Mouse (Mus musculus) neural tube, embryonic 11.5 days (tissue): ENCODE results near the gene Tymp. TPM values are rescaled to one million over a fixed set of nuclear protein-coding genes. Genes with fewer than 3 reads are reported as not detected.

Experiments
- ATAC-seq: fragments of 200-750 bp; cut with Nextera tagmentation; 2 replicates; pipeline ENCODE4 v1.8.0; 2017; ENCODE audit warnings: moderate number of reproducible peaks, mild to moderate bottlenecking, moderate TSS enrichment, moderate library complexity; ENCODE audit not compliant: insufficient read depth, low FRiP score, low TSS enrichment
- DNase-seq: peaks from one replicate; pipeline ENCODE4 v3.0.0-alpha.2; 2015; ENCODE audit warnings: low spot score
- H3K27ac ChIP-seq: fragments of 300-500 bp; sonication (generic); 2 replicates; pipeline ENCODE4 v1.5.1; 2014; ENCODE audit warnings: low read depth, mild to moderate bottlenecking, low read length
- H3K27me3 ChIP-seq: fragments of 300-500 bp; sonication (generic); 2 replicates; pipeline ENCODE4 v1.6.1; 2014; ENCODE audit warnings: mild to moderate bottlenecking, low read length, mixed read lengths; ENCODE audit not compliant: control insufficient read depth, insufficient read depth
- H3K36me3 ChIP-seq: fragments of 300-500 bp; sonication (generic); 2 replicates; pipeline ENCODE4 v1.6.1; 2014; ENCODE audit warnings: mild to moderate bottlenecking, low read length, moderate library complexity, mixed read lengths; ENCODE audit not compliant: control insufficient read depth, insufficient read depth
- H3K4me1 ChIP-seq: fragments of 300-500 bp; sonication (generic); 2 replicates; pipeline ENCODE4 v1.6.1; 2014; ENCODE audit warnings: low read length, mixed read lengths; ENCODE audit not compliant: control insufficient read depth, insufficient read depth
- H3K4me2 ChIP-seq: fragments of 300-500 bp; sonication (generic); 2 replicates; pipeline ENCODE4 v1.6.1; 2014; ENCODE audit warnings: low read depth, mild to moderate bottlenecking, moderate library complexity
- H3K4me3 ChIP-seq: fragments of 300-500 bp; sonication (generic); 2 replicates; pipeline ENCODE4 v1.5.1; 2014; ENCODE audit warnings: low read depth, low read length
- H3K9ac ChIP-seq: fragments of 300-500 bp; sonication (generic); 2 replicates; pipeline ENCODE4 v1.6.1; 2014; ENCODE audit warnings: mild to moderate bottlenecking, low read length
- H3K9me3 ChIP-seq: fragments of 300-500 bp; sonication (generic); 2 replicates; pipeline ENCODE4 v1.6.1; 2016; ENCODE audit warnings: low read length; ENCODE audit not compliant: control insufficient read depth
- WGBS: fragments of 180-500 bp; shearing (Covaris S2); extraction: QIAGEN DNeasy Blood & Tissue Kit; methylation state at CpG from one replicate; pipeline ENCODE4 v1.1.7; 2014; 5-methylcytosine and 5-hydroxymethylcytosine counted together
- polyA plus RNA-seq: library from polyadenylated mRNA; unstranded; fragments of >200 nt; fragmentation: Nextera tagmentation; extraction: Ambion mirVana; gene quantifications from 2 replicates; pipeline ENCODE4 v1.2.1, GENCODE M21; 2014

Tymp gene
- polyA plus RNA-seq, 1 experiment from 2014 or later: 2.0 TPM

GRCm38 (mm10) chr15:89352795-89353194, 24.0 kb downstream of the Tymp start:
- no peaks in the 10 kb centered on the region for H3K27me3 ChIP-seq
- H3K27ac ChIP-seq: no peak overlapping the region
- DNase-seq: no peak
- peaks cover 13% of the 10 kb centered on the region for H3K4me1 ChIP-seq
- no peaks in the 10 kb centered on the region for H3K9me3 ChIP-seq
- peaks cover 12% of the 10 kb centered on the region for H3K36me3 ChIP-seq
- no peak overlapping the region for H3K9ac ChIP-seq
- WGBS: 97% methylated on average over 12 of the region's 12 CpGs
- no peak overlapping the region for H3K4me3 ChIP-seq
- ATAC-seq: no peak
- no peak overlapping the region for H3K4me2 ChIP-seq

- Histone ChIP-seq H3K4me3 (no peak overlapping the region), H3K27me3 (no peaks in the 10 kb centered on the region), H3K36me3 (peaks cover 12% of the 10 kb centered on the region), H3K4me1 (peaks cover 11% of the 10 kb centered on the region), H3K4me2 (no peak overlapping the region), H3K9me3 (no peaks in the 10 kb centered on the region), H3K27ac (no peak overlapping the region), H3K9ac (no peak overlapping the region)
- no peak for DNase-seq
- no peak for ATAC-seq
- 94% methylated on average over 14 of the region's 14 CpGs for WGBS
These were observed 24.8 kb downstream of the Tymp start for GRCm38 (mm10) chr15:89352054-89352453.

- DNase-seq (no peak), ATAC-seq (no peak)
- Histone ChIP-seq H3K4me3 (no peak overlapping the region), H3K36me3 (peaks cover 12% of the 10 kb centered on the region), H3K9me3 (no peaks in the 10 kb centered on the region), H3K27ac (no peak overlapping the region), H3K9ac (no peak overlapping the region), H3K4me2 (no peak overlapping the region), H3K4me1 (peaks cover 9% of the 10 kb centered on the region), H3K27me3 (no peaks in the 10 kb centered on the region)
- 93% methylated on average over 15 of the region's 15 CpGs for WGBS
These were observed 25.5 kb downstream of the Tymp start for GRCm38 (mm10) chr15:89351302-89351701.

GRCm38 (mm10) chr15:89350447-89350846, 26.4 kb downstream of the Tymp start:
- Histone ChIP-seq H3K27me3 (no peaks in the 10 kb centered on the region), H3K36me3 (peaks cover 12% of the 10 kb centered on the region), H3K4me2 (no peak overlapping the region), H3K27ac (no peak overlapping the region), H3K4me1 (peaks cover 9% of the 10 kb centered on the region), H3K9me3 (no peaks in the 10 kb centered on the region), H3K9ac (no peak overlapping the region), H3K4me3 (no peak overlapping the region)
- DNase-seq (no peak), ATAC-seq (no peak)
- 91% methylated on average over 5 of the region's 5 CpGs for WGBS

- H3K9me3 ChIP-seq: no peaks in the 10 kb centered on the region
- H3K4me2 ChIP-seq: no peak overlapping the region
- H3K27me3 ChIP-seq: no peaks in the 10 kb centered on the region
- H3K36me3 ChIP-seq: no peaks in the 10 kb centered on the region
- WGBS: 88% methylated on average over 3 of the region's 3 CpGs
- no peak for DNase-seq
- no peak for ATAC-seq
- no peak overlapping the region for H3K27ac ChIP-seq
- H3K4me3 ChIP-seq: no peak overlapping the region
- H3K4me1 ChIP-seq: no peaks in the 10 kb centered on the region
- H3K9ac ChIP-seq: no peak overlapping the region
These were observed 33.5 kb downstream of the Tymp start for GRCm38 (mm10) chr15:89343325-89343724.

GRCm38 (mm10) chr15:89341678-89342077, 35.2 kb downstream of the Tymp start:
- Histone ChIP-seq H3K4me3 (no peak overlapping the region), H3K27me3 (no peaks in the 10 kb centered on the region), H3K36me3 (no peaks in the 10 kb centered on the region), H3K9me3 (no peaks in the 10 kb centered on the region), H3K27ac (no peak overlapping the region), H3K4me2 (no peak overlapping the region), H3K4me1 (no peaks in the 10 kb centered on the region), H3K9ac (no peak overlapping the region)
- WGBS: 39% methylated on average over 1 of the region's 1 CpGs
- ATAC-seq (no peak), DNase-seq (no peak)

- H3K9me3 ChIP-seq: no peaks in the 10 kb centered on the region
- DNase-seq: no peak
- no peak for ATAC-seq
- no peak overlapping the region for H3K9ac ChIP-seq
- no peaks in the 10 kb centered on the region for H3K27me3 ChIP-seq
- no peaks in the 10 kb centered on the region for H3K4me1 ChIP-seq
- no peak overlapping the region for H3K4me3 ChIP-seq
- no peak overlapping the region for H3K27ac ChIP-seq
- WGBS: 78% methylated on average over 3 of the region's 3 CpGs
- no peak overlapping the region for H3K4me2 ChIP-seq
- no peaks in the 10 kb centered on the region for H3K36me3 ChIP-seq
These were observed 36.7 kb downstream of the Tymp start for GRCm38 (mm10) chr15:89340136-89340535.

- Histone ChIP-seq H3K4me1 (no peaks in the 10 kb centered on the region), H3K9me3 (no peaks in the 10 kb centered on the region), H3K27ac (no peak overlapping the region), H3K9ac (no peak overlapping the region), H3K4me3 (no peak overlapping the region), H3K36me3 (no peaks in the 10 kb centered on the region), H3K27me3 (no peaks in the 10 kb centered on the region), H3K4me2 (no peak overlapping the region)
- ATAC-seq: no peak
- no peak for DNase-seq
- 86% methylated on average over 2 of the region's 2 CpGs for WGBS
These were observed 37.1 kb downstream of the Tymp start for GRCm38 (mm10) chr15:89339696-89340095.

GRCm38 (mm10) chr15:89336422-89336821, 40.4 kb downstream of the Tymp start:
- no peak overlapping the region for H3K4me3 ChIP-seq
- 88% methylated on average over 14 of the region's 14 CpGs for WGBS
- H3K4me2 ChIP-seq: no peak overlapping the region
- H3K9ac ChIP-seq: no peak overlapping the region
- H3K4me1 ChIP-seq: no peaks in the 10 kb centered on the region
- no peak for ATAC-seq
- no peaks in the 10 kb centered on the region for H3K27me3 ChIP-seq
- no peaks in the 10 kb centered on the region for H3K9me3 ChIP-seq
- no peaks in the 10 kb centered on the region for H3K36me3 ChIP-seq
- no peak for DNase-seq
- H3K27ac ChIP-seq: no peak overlapping the region
